Mouse (Mus musculus): ENCODE results near the gene Crip3.

Crip3 gene

DNA sequence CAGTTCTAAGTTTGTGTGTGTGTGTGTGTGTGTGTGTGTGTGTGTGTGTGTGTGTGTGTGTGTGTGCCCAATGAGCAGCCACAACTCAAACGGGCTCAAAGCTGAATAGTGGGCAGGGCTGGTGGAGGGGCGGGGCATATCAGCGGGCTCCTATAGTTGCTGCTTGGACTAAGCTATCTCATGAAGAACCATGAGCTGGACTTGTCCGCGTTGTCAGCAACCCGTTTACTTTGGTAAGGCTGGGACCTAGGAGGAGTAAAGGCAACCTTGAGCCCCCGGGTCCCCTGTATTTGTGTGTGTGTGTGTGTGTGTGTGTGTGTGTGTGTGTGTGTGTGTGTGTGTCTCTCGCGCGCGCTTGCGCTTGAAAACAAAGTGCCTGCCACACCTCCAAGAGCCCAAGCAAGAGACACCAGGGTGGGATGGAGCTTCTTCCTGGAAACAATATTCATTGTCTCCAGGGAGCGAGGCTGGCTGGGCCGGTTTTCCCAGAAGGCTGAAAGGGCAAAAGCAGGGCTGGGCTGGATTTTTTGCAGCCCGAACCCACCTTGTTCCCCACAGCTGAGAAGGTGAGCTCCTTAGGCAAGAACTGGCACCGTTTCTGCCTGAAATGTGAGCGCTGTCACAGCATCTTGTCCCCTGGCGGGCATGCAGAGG, at the start of gene Crip3:
TSS of gene Crip3 (plus strand) at position 166 of the 654 bp plus-strand sequence.
- DNase-seq (ENCODE audit: low spot score), result no peak

DNA sequence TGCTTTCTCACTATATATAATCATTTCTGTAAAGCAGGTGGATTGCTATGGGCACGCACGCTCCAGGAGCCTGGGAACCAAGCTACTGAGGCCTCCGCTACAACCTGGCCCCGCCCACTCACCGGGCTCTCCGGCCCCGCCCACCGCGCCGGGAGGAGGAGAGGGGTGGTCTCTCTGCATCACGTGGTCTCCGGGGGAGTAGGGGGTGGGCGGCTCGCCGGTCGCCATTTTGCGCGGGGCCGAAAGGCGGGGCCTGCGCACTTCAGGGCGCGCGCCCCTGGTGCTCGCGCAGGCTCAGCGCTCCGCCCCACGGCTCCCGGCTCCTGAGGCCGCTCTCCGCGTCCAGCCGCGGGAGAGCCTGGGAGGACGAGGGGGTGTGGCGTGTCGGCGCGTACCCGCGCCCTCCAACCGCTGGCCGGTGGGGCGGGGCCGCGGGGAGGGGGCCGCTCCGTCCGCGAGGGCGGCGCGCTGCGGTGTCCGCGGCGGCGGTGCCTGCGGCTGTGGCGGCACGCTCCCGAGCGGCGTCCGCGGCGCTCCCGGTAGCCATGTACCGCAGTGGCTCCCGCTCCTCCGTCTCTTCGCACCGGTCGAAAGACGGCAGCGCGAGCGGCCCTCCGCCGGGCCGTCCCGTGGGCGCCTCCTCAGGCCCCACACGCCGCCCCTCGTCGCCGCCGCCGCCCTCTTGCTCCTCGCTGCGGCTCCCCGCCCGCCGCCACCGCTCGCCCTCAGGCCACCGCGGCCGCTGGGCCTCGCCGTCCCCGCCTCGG, 45.2 kb upstream of the Crip3 start, which contains the start of gene Zfp318:
TSS of gene Zfp318 (plus strand) at position 438 of the 767 bp plus-strand sequence.
- peak; percentile 93 for DNase-seq (ENCODE audit: low spot score)

DNA sequence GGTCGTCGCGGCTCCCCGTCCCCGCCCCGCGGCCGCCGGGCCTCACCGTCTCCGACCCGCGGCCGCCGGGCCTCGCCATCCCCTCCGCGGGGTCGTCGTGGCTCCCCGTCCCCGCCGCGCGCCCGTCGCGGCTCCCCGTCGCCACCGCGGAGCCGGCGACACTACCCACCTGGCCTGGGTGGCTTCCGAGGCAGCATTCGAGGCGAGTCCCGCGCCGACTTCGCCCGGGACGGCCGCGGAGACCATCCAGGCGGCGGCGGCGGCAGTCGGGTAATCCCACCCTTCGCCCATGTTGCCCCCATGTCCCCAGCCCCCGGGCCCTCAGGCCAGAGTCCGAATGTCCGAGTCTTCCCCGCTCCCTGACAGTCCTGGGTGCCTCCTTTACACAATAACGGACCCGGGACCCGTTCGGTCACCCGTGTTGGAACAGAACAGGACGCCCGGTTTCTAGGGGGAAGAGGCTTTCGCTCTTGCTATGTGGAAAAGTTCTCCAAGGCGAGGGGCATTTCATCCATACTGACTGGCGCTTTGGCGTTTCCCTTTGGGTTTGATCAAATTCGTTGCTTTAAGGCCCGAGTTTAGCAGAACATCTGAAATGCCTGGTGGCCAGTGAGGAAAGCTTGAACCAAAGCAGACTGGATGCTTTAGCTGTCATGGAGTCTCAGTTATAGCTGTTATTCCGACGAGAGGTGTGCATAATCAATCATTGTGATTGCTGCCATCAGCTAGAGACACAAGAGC, 44.5 kb upstream of the Crip3 start:
- DNase-seq (ENCODE audit: low spot score), result peak; percentile 9

GRCm38 (mm10) chr17:46388200-46388599, 40.5 kb upstream of the Crip3 start:
- no peak for DNase-seq (ENCODE audit: low spot score)

DNA sequence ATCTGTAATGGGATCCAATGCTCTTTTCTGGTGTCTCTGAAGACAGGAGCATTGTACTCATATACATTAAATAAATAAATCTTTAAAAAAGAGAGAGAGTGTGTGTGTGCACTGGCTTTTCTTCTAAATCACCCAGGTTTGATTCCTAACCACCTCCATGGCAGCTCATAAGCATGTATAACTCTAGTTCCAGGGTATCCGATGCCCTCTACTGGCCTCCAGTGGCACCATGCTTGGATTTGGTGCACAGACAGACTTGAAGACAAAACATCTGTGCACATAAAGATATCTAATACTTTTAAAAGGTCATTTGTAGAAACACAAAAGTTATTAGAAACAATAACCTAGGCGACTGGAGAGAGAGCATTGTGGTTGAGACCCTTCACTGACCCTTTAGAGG, 35.7 kb upstream of the Crip3 start:
- DNase-seq (ENCODE audit: low spot score), result no peak

DNA sequence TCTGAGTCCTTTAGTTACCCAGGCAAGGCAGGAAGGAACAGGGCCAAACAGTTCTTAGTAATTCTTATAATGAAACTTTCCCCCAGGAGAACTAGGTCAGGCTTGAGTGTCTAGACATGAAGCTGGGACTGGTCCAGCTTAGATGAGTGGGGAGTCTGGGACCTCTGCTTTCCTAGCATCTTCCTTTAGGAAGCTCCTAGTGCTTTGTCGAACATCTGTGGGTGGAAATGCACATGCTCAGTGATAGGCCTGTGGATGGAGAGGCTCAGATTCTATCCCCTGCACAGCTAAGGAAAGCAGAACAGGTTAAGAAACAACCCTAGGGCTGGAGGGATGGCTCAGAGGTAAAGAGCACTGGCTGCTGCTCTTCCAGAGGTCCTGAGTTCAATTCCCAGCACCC, 34.1 kb upstream of the Crip3 start:
- no peak for DNase-seq (ENCODE audit: low spot score)

DNA sequence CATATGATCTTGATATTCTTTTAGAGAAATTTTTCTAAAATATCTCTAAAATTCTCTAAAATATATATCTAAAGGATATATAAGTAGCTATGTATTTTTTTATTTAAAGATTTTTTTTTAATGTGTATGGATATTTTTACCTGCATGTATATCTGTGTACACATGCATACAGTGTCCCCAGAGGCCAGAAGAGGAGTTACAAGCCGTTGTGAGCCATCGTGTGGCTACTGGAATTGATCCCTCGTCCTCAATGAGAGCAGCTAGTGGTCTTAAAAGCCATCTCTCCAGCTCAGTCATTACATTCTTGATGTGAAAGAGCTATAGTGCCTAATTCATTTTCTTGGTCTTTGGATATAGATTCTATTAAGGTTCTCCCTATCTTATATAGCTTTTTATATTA, 20.2 kb upstream of the Crip3 start:
- no peak for DNase-seq (ENCODE audit: low spot score)

GRCm38 (mm10) chr17:46418628-46419027, 10.1 kb upstream of the Crip3 start:
- DNase-seq (ENCODE audit: low spot score), result no peak

- no peak for DNase-seq (ENCODE audit: low spot score)
Measured at GRCm38 (mm10) chr17:46419717-46420116, 9.0 kb upstream of the Crip3 start.

GRCm38 (mm10) chr17:46426496-46426895, 2.2 kb upstream of the Crip3 start:
- no peak for DNase-seq (ENCODE audit: low spot score)

DNA sequence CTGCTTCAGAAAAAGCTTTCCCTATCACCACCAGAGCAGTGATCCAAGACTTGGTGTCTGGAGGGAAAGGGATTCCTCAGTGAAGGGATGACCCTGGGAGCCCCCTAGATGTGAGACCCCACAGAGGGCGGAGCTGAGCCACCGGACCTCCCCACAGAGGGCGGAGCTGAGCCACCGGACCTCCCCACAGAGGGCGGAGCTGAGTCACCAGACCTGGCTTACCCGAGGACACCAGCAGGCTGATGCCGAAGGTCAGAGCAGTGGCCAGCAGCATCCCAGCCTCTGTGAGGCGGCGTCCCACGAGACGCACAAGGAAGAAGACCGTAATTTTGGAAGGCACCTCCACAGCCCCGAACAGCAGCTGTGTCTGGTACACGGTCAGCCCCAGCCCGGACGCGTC, 4.9 kb downstream of the Crip3 start:
- no peak for DNase-seq (ENCODE audit: low spot score)

DNA sequence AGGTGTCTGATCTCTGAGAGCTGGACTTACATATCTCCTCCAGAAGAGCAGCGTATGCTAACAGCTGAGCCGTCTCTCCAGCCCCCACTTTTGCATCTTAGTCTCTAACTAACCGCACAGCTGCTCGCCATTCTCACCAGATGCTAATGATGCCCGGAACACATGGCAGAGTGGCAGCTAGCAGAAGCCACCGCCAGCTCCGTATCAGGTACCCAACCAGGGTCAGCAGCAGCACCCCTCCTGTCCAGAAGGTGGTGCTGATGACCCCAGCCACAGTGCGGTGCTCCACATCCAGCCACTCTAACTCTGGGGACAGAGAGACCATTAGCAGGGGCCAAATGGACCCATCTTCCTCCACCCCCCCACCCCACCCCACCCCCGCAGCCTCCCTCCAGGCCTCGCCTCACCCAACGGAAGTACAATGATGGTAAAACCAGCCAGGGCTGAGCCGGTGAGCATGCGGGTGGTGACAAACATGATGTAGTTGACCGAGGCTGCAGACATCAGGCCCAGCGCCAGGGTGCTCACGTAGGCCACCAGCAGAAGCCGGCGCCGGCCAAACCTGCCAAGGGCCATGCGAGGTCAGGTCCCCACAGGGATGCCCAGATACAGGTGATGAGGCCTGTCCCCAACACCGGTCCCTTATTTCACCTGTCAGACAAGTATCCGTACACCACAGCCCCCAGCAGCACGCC, 8.1 kb downstream of the Crip3 start:
- DNase-seq (ENCODE audit: low spot score), result no peak

DNA sequence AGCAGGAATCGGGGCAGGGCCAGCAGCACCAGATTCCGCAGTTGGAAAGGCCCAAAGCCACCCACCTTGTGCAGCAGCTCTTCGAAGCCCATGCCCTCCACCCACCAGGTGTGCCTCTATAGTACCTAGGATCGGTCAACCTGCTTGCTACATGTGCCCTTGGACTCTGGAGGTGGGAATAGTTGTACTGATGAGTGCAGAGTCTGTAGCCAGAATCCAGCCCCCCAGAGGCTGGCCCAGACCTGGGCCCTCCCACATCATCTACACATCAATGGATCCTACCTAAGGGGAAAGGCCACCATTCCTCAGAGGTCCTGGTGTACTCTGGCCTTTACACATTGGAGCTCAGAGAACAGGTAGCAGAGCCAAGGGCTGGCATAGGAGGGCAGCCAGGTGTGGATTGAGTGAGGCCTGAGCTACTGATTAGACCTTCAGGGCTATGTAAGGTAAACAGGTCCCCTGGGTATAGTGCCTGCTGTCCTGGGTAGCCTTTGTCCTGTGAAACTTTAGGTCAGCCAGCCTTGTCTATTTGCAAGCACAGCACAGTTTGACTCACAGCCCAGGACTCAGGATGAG, 9.7 kb downstream of the Crip3 start, which contains the start of gene Slc22a7:
TSS of gene Slc22a7 (minus strand) at position 160 of the 576 bp plus-strand sequence.
- DNase-seq (ENCODE audit: low spot score), result no peak

DNA sequence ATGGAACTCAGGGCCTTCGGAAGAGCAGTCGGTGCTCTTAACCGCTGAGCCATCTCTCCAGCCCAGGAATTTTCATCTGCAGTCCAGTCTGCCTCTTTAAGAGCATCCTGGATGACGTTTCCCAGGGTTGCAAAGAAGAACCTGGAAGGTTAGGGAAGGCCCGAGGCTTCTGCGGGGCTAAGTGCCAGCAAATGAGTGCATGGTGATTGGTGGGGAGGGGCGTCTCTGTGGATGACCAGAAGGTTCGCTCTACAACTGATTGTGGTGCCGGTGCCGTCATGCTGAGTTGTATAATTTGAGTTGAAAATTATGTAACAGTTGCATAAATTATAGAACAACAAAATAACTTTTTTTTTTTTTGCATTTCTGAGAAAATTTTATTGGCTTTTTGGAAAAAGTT, 10.4 kb downstream of the Crip3 start:
- no peak for DNase-seq (ENCODE audit: low spot score)

- no peak for DNase-seq (ENCODE audit: low spot score)
Measured at GRCm38 (mm10) chr17:46444839-46445579, 16.3 kb downstream of the Crip3 start.

GRCm38 (mm10) chr17:46446264-46446663, 17.5 kb downstream of the Crip3 start:
- no peak for DNase-seq (ENCODE audit: low spot score)

DNA sequence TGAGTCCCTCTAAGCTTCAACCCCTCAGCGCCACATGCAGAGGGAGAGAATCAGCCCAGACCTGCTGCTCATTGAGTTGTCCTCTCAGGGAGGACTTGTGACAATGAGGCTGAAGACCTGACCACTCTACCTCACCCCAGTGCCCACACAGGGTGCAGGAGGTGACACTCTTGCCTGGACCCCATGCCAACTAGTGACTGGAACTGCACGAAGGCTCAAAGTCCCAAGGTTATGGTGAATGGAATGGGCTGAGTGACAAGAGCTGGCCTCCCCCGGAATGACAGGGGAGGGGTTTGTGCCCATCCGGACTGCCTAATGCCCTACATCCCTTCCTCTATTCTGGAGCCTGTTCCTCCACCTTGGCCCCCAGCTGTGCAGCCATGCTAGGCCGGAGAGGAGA, 24.0 kb downstream of the Crip3 start:
- no peak for DNase-seq (ENCODE audit: low spot score)

GRCm38 (mm10) chr17:46453302-46453948, 24.7 kb downstream of the Crip3 start:
- no peak for DNase-seq (ENCODE audit: low spot score)

GRCm38 (mm10) chr17:46453970-46454411, 25.3 kb downstream of the Crip3 start:
- no peak for DNase-seq (ENCODE audit: low spot score)

GRCm38 (mm10) chr17:46454539-46454938, 25.8 kb downstream of the Crip3 start:
- no peak for DNase-seq (ENCODE audit: low spot score)
